Mouse (Mus musculus) kidney, postnatal 36 days (tissue): ENCODE measurements around the gene Rnf220.
A peak's percentile ranks its signal among the peaks of the same experiment; 100 is the strongest.

Experiments
- DNase-seq, 2 experiments: peaks; one replicate each; pipeline ENCODE4 v3.0.0; 2021 to 2022; ENCODE audit warnings: mixed read lengths in 2 of 2

Rnf220 gene

GRCm38 (mm10) chr4:117496482-117497165 is at the start of gene Rnf220:
Gene Rnf220, minus strand, starts transcription at chr4:117497052.
- peak in 1 of 2 experiments; percentile 41 for DNase-seq

DNA sequence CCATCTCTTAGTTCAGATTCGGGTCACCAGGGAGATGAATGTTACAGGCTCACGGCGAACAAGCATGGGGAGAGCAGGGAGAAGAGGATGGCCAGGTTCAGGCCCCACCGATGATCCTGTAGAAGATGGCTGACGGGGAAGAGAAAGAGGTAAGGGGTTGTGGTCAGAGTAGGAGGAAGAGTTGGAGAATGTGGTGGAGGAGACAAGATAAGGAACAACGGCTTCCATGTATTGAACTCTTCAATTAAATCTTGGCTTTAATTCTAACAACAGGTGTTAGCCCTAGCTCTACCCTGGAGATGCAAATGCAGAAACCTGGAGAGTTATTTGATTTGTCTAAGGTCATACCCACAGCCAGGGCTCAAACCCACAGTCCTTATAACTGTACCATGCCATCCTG is 49.8 kb upstream of the Rnf220 start:
- DNase-seq, result no peak

GRCm38 (mm10) chr4:117545448-117545847 is 48.6 kb upstream of the Rnf220 start:
- DNase-seq, result no peak

- DNase-seq, result peak; percentile 63 to 65
These were observed 43.7 kb upstream of the Rnf220 start for GRCm38 (mm10) chr4:117540571-117540970.

- no peak for DNase-seq
These were observed 42.6 kb upstream of the Rnf220 start for GRCm38 (mm10) chr4:117539329-117539980.

- DNase-seq, result no peak
These were observed 40.1 kb upstream of the Rnf220 start for GRCm38 (mm10) chr4:117537002-117537401.

GRCm38 (mm10) chr4:117535496-117536200 is 38.8 kb upstream of the Rnf220 start:
- no peak for DNase-seq

GRCm38 (mm10) chr4:117529843-117530242 is 33.0 kb upstream of the Rnf220 start:
- no peak for DNase-seq

DNA sequence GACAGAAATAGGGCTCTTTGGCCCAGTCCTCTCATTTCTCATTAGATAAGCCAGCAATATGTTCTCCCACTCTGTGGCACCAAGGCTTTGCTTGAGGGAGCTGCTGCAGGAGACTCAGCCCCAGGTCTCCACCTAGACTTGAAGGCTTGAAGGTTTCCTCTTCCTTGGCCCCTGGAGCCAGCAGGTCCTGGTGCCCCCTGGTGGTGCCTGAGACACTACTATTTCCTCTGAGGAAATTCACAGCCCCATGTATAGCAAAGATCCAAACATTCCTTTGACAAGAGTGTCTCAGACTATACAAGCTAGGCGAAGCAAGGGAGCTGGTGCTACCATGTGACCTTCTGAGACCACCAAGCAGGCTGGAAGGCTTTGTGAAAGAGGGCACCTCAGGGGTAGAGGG is 31.1 kb upstream of the Rnf220 start:
- DNase-seq, result peak; percentile 51 to 87

DNA sequence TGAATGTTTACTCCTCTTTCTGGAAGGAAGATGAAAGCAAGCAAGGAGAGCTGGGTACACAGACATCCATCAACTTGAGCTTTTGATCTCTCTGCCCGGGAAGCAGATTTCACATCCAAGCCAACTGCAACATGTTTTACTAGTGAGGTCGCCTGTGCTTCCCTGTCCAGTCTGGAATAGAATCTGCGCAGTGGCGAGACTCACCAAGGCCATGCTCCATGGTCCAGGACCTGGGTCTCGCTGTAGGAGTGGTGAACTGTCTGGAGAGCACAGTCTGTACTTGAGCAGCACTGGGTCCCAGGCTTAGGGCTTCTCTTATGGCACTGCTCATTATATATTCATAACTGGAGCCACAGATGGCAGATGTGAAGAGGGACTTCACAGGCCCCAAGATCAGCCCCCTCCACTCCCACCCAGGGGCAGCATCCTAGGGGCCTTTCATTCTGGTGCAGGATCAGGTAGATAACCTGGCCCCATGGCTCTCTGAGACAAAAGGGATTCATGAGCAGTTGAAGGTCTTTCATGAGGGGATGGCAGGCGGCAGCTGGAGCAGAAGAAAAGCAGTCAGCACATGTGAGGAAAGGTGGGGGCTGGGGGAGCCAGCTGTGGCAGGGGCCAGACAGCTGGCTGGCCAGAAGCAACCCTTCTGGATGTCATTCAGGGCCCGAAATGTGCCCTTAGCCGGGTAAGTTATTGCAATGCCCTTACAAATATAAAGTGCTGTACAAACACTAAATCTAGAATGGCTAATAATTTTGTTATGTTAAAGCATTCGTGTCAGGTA is 30.5 kb upstream of the Rnf220 start:
- DNase-seq, result no peak

GRCm38 (mm10) chr4:117525990-117526389 is 29.1 kb upstream of the Rnf220 start:
- no peak for DNase-seq

DNA sequence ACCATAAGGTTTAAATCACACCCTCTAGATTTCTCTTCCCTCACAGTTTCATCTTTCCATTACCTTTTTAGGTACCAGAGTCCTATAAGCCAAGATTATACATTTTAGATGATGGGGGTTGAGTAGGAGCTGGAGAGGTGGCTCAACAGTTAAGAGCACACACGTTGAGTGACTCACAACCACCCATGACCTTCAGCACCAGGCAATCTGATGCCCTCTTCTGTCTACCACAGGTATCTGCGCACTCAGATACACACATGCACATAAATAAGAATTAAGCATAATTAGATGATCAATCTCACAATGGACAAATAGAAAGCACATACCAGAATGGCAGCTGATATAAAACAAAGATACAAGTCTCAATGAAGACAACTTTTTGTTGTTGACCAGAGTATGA is 24.5 kb upstream of the Rnf220 start:
- no peak for DNase-seq

GRCm38 (mm10) chr4:117518246-117518645 is 21.4 kb upstream of the Rnf220 start:
- DNase-seq, result no peak

- DNase-seq, result no peak
These were observed 2.2 kb upstream of the Rnf220 start for GRCm38 (mm10) chr4:117499043-117499442.

DNA sequence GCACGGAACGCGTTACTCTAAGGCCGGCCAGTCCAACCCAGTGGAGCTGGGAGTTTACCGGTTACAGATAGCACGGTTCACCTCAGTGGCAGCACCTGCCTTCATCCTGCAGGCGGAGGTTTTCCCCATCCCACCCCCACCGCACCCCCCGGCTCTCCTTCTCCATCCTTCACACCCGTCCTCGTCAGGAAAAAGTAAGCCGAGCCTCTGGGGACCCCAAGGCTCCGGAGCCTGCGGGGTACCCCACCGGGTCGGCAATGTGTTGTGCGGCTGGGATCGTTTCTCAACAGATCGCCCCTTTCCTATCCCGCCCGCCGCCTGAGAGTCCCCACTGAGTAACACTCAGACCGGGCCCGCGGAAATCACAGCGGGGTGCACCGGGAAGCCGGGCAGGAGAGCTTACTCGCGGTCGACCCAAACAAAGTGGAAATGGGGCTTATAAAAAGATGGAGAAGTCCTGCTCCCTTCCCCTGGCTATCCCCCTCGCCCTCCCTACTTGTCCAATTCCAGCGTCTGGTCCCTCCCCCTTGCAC is 917 bp downstream of the Rnf220 start:
- DNase-seq, result peak in 1 of 2 experiments; percentile 40

DNA sequence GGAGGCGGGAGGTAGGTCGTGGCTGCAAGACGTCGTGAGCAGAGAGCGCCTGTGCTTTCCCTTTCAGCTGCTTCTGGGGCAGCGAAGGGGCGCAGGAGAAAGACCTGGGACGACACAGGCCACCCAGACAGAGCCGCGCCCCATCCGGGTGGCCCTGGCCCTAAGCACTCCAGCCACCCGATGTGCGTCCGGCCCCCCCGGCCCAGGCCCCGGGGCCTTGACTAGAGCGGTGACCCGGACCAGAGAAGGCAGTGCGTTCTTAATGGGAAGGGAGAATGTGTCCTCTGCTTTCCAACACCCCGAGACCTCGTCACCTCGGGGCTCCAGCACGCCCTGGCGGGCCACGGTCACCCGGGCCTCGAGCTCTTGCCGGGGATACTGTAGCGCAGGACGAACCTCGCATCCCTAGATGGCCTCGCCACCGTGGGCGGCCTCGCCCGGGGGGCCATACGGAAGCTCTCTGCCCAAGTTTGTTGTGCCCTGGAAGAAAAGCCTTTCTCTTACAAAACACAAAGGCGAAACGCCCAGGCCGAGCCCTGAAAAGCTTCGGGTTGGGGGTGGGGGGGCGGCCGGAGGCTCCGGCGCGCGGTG is 1.8 kb downstream of the Rnf220 start:
- DNase-seq, result peak in 1 of 2 experiments; percentile 55

GRCm38 (mm10) chr4:117493905-117494851 is 2.7 kb downstream of the Rnf220 start:
- DNase-seq, result peak in 1 of 2 experiments; percentile 43

GRCm38 (mm10) chr4:117493161-117493568 is 3.7 kb downstream of the Rnf220 start:
- peak in 1 of 2 experiments; percentile 20 for DNase-seq

DNA sequence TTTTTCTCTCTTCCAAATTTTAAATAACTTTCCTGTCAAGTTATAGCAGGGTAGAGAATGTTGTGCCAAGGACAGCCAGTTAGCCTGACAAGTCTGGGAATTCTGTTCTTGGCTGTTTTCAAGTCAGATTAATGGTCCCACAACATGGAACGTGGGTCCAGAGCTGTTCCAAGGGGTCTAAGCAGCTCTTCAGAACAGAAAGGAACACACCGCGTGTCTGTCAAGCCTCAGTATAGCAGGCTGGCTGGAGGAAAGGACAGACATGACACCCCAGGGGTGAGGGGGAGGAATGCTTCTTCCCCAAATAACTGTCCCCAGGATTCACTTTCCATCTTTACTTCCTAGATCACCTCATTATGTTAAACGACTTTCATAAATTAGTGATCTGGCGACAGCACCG is 5.0 kb downstream of the Rnf220 start:
- DNase-seq, result no peak

- no peak for DNase-seq
These were observed 6.9 kb downstream of the Rnf220 start for GRCm38 (mm10) chr4:117489975-117490374.

- DNase-seq, result no peak
These were observed 7.3 kb downstream of the Rnf220 start for GRCm38 (mm10) chr4:117489566-117489965.
